Mouse (Mus musculus): ENCODE data around the gene Gprin1.

Gprin1 gene

GRCm38 (mm10) chr13:54716916-54717315 lies 32.8 kb downstream of the Gprin1 start:
- DNase-seq, result peak; percentile 74 to 75

- no peak for DNase-seq
Observed at GRCm38 (mm10) chr13:54714996-54715395, 34.7 kb downstream of the Gprin1 start.

GRCm38 (mm10) chr13:54714393-54714792 lies 35.3 kb downstream of the Gprin1 start:
- no peak for DNase-seq

- no peak for DNase-seq
Observed at GRCm38 (mm10) chr13:54710866-54711265, 38.8 kb downstream of the Gprin1 start.

GRCm38 (mm10) chr13:54704890-54705289 lies 44.8 kb downstream of the Gprin1 start:
- DNase-seq, result no peak

- no peak for DNase-seq
Observed at GRCm38 (mm10) chr13:54702507-54702906, 47.2 kb downstream of the Gprin1 start.

- no peak for DNase-seq
Observed at GRCm38 (mm10) chr13:54701243-54701642, 48.4 kb downstream of the Gprin1 start, which contains the start of gene Cdhr2. Gene Cdhr2, plus strand, starts transcription at chr13:54701461.

GRCm38 (mm10) chr13:54695479-54696230 lies 54.0 kb downstream of the Gprin1 start:
- no peak for DNase-seq

- DNase-seq, result peak in 1 of 2 experiments; percentile 85
Observed at GRCm38 (mm10) chr13:54694348-54695060, 55.2 kb downstream of the Gprin1 start.

GRCm38 (mm10) chr13:54693558-54694347 lies 55.9 kb downstream of the Gprin1 start, which contains the start of gene Rnf44:
Gene Rnf44, minus strand, starts transcription at chr13:54693907.
- peak; percentile 96 to 99 for DNase-seq

GRCm38 (mm10) chr13:54692711-54693557 lies 56.7 kb downstream of the Gprin1 start:
- no peak for DNase-seq

- no peak for DNase-seq
Observed at GRCm38 (mm10) chr13:54691737-54692136, 57.9 kb downstream of the Gprin1 start.

GRCm38 (mm10) chr13:54690151-54690740 lies 59.4 kb downstream of the Gprin1 start:
- no peak for DNase-seq

- DNase-seq, result peak; percentile 97 to 98
Observed at GRCm38 (mm10) chr13:54687575-54688424, 61.9 kb downstream of the Gprin1 start.

- peak; percentile 64 to 66 for DNase-seq
Observed at GRCm38 (mm10) chr13:54687096-54687495, 62.6 kb downstream of the Gprin1 start.
